In genomic region chr5:27317264-27317663, GRCm38 (mm10) we compare ENCODE assay signal across 24 mouse cellular contexts.
A peak's percentile ranks its signal among the peaks of the same experiment; 100 is the strongest.
DNase-seq lines count a peak whose midpoint lies in the region; TF ChIP-seq lines count a peak whose summit lies in the region.
"Had no signal": no experiment of that assay in that cellular context is flagged by ENCODE, and none has a peak within 500 bp of the region (broad histone marks: within the 10 kb centered on the region; RNA-seq: fewer than 3 reads in every experiment).

No protein-coding gene starts in this region.

- H3K4me1 ChIP-seq in heart, adult 2 months (ENCODE audit: control insufficient read depth, insufficient read depth, low read length), result no peaks in the 10 kb centered on the region
- H3K4me1 ChIP-seq: forebrain, embryonic 13.5 days; kidney, embryonic 15.5 days; midbrain, embryonic 13.5 days; neural tube, embryonic 15.5 days had no signal

- no peak for TF ChIP-seq CTCF in heart, adult 2 months (IDR thresholded peaks at IDR 0.05)

- no peak overlapping the region for H3K9ac ChIP-seq in heart, adult 2 months (ENCODE audit: low read depth, low read length)
- H3K9ac ChIP-seq: forebrain, embryonic 13.5 days; hindbrain, embryonic 13.5 days; kidney, embryonic 15.5 days; liver, embryonic 14.5 days; midbrain, embryonic 13.5 days; neural tube, embryonic 15.5 days had no signal

- peak; percentile 41 for DNase-seq in heart, adult 11 months
- DNase-seq in heart, adult 2 months, result no peak
- DNase-seq in layer of hippocampus, adult 9-11 months, result peak; percentile 39
- no peak for DNase-seq in layer of hippocampus, adult 11-12 months (ENCODE audit: low spot score)
- peak; percentile 80 for DNase-seq in brain, adult 2 months (ENCODE audit: low read depth, low spot score)
- DNase-seq in skeletal muscle tissue, adult 2 months (ENCODE audit: low read depth, low spot score), result peak; percentile 48
- DNase-seq: adrenal gland, postnatal 25 days; B cell, adult 2 months; heart, postnatal 36 days; kidney, postnatal 25 days; liver; lung, adult 2 months; lung, postnatal 10 days; retina, postnatal 1 day; thymus, adult 2 months; thymus, postnatal 36 days had no signal

- no peaks in the 10 kb centered on the region for H3K79me2 ChIP-seq in heart, adult 2 months (replicated peaks; ENCODE audit: control insufficient read depth, insufficient read depth, low read length)

- no peak for TF ChIP-seq POLR2A in heart, adult 2 months (IDR thresholded peaks at IDR 0.05; ENCODE audit: insufficient read depth, low read depth, low read length)

- H3K27ac ChIP-seq in heart, adult 2 months, result no peak overlapping the region
- H3K27ac ChIP-seq: forebrain, embryonic 13.5 days; hindbrain, embryonic 13.5 days; kidney, embryonic 15.5 days; liver, embryonic 14.5 days; macrophage; midbrain, embryonic 13.5 days; neural tube, embryonic 15.5 days; stomach, postnatal 0 days had no signal

- H3K36me3 ChIP-seq in heart, adult 2 months (ENCODE audit: control insufficient read depth, insufficient read depth, low read length), result no peaks in the 10 kb centered on the region
- H3K36me3 ChIP-seq: hindbrain, embryonic 13.5 days; kidney, embryonic 15.5 days; midbrain, embryonic 13.5 days; neural tube, embryonic 15.5 days had no signal

- H3K27me3 ChIP-seq in heart, adult 2 months (ENCODE audit: control insufficient read depth, insufficient read depth, low read length), result no peaks in the 10 kb centered on the region
- H3K27me3 ChIP-seq: forebrain, embryonic 13.5 days; hindbrain, embryonic 13.5 days; kidney, embryonic 15.5 days; midbrain, embryonic 13.5 days; neural tube, embryonic 15.5 days had no signal

- no peak overlapping the region for H3K4me3 ChIP-seq in heart, adult 2 months
- H3K4me3 ChIP-seq: forebrain, embryonic 13.5 days; hindbrain, embryonic 13.5 days; kidney, embryonic 15.5 days; midbrain, embryonic 13.5 days; neural tube, embryonic 15.5 days had no signal

- intact Hi-C loops in heart, adult 2 months (cut with DNase I), result no loop called here

- TF ChIP-seq EP300 in heart, adult 2 months (IDR thresholded peaks at IDR 0.05; ENCODE audit: insufficient read depth, low read depth, low read length), result no peak

Comparison
In these comparisons a context has a peak if more than half of its experiments do, and no peak if none do; other contexts are left out.
1. DNase-seq: peak in heart, adult 11 months (single experiment), layer of hippocampus, adult 9-11 months (single experiment), brain, adult 2 months (single experiment) and skeletal muscle tissue, adult 2 months (single experiment); none in heart, adult 2 months (0 of 2) and layer of hippocampus, adult 11-12 months (single experiment).